Mouse (Mus musculus): ENCODE measurements at regions not wholly inside any gene's neighbourhood (a gene's known extent, or its start where the extent isn't known, plus 50 kb on each side); places are given as distances from the start of the nearest gene placed in this dataset.

GRCm38 (mm10) chr3:38684247-38684991 lies 199.8 kb upstream of the Ankrd50 start:
- Histone ChIP-seq H3K9ac (replicated peaks) (no peak overlapping the region), H3K4me2 (ENCODE audit: low read depth) (no peak overlapping the region), H3K36me3 (replicated peaks; ENCODE audit: control insufficient read depth, insufficient read depth, low read depth) (no peaks in the 10 kb centered on the region), H3K4me1 (replicated peaks; ENCODE audit: control insufficient read depth in 2 of 2, insufficient read depth in 2 of 2, low read length in 1 of 2) (no peaks in the 10 kb centered on the region), H3K4me3 (ENCODE audit: insufficient read depth in 1 of 2, low read depth in 2 of 2, low read length in 2 of 2) (no peak overlapping the region), H3K9me3 (ENCODE audit: control insufficient read depth, low read length) (no peaks in the 10 kb centered on the region), H3K27ac (no peak overlapping the region), H3K27me3 (ENCODE audit: control insufficient read depth, insufficient read depth, low read length) (no peaks in the 10 kb centered on the region)
- no peak for TF ChIP-seq EP300 (IDR thresholded peaks at IDR 0.05; ENCODE audit: low read depth)
- no peak for TF ChIP-seq CTCF (IDR thresholded peaks at IDR 0.05; ENCODE audit: low read depth)
- ATAC-seq (ENCODE audit: insufficient read depth) (no peak), DNase-seq (ENCODE audit: low read depth in 3 of 3, low spot score in 3 of 3) (no peak)
- WGBS (ENCODE audit: insufficient replicate concordance), result 48% methylated on average over 4 of the region's 4 CpGs

GRCm38 (mm10) chr3:38663670-38664494 lies 179.2 kb upstream of the Ankrd50 start:
- Histone ChIP-seq H3K9ac (replicated peaks) (no peak overlapping the region), H3K4me2 (ENCODE audit: low read depth) (no peak overlapping the region), H3K4me1 (replicated peaks; ENCODE audit: control insufficient read depth in 2 of 2, insufficient read depth in 2 of 2, low read length in 1 of 2) (no peaks in the 10 kb centered on the region), H3K4me3 (ENCODE audit: insufficient read depth in 1 of 2, low read depth in 2 of 2, low read length in 2 of 2) (no peak overlapping the region), H3K9me3 (ENCODE audit: control insufficient read depth, low read length) (no peaks in the 10 kb centered on the region), H3K27ac (no peak overlapping the region), H3K27me3 (ENCODE audit: control insufficient read depth, insufficient read depth, low read length) (no peaks in the 10 kb centered on the region), H3K36me3 (replicated peaks; ENCODE audit: control insufficient read depth, insufficient read depth, low read depth) (no peaks in the 10 kb centered on the region)
- no peak for TF ChIP-seq EP300 (IDR thresholded peaks at IDR 0.05; ENCODE audit: low read depth)
- TF ChIP-seq CTCF (IDR thresholded peaks at IDR 0.05; ENCODE audit: low read depth), result no peak
- WGBS (ENCODE audit: insufficient replicate concordance), result 71% methylated on average over 17 of the region's 17 CpGs
- ATAC-seq (ENCODE audit: insufficient read depth) (no peak), DNase-seq (ENCODE audit: low read depth in 3 of 3, low spot score in 3 of 3) (no peak)

GRCm38 (mm10) chr3:38663023-38663422 lies 178.4 kb upstream of the Ankrd50 start:
- TF ChIP-seq CTCF (IDR thresholded peaks at IDR 0.05; ENCODE audit: low read depth), result peak; percentile 72
- TF ChIP-seq EP300 (IDR thresholded peaks at IDR 0.05; ENCODE audit: low read depth), result no peak
- ATAC-seq (ENCODE audit: insufficient read depth) (no peak), DNase-seq (ENCODE audit: low read depth in 3 of 3, low spot score in 3 of 3) (no peak)
- no peak overlapping the region for H3K27ac ChIP-seq
- H3K4me1 ChIP-seq (replicated peaks; ENCODE audit: control insufficient read depth in 2 of 2, insufficient read depth in 2 of 2, low read length in 1 of 2), result no peaks in the 10 kb centered on the region
- no peak overlapping the region for H3K4me3 ChIP-seq (ENCODE audit: insufficient read depth in 1 of 2, low read depth in 2 of 2, low read length in 2 of 2)
- H3K4me2 ChIP-seq (ENCODE audit: low read depth), result no peak overlapping the region
- no peaks in the 10 kb centered on the region for H3K36me3 ChIP-seq (replicated peaks; ENCODE audit: control insufficient read depth, insufficient read depth, low read depth)
- H3K9me3 ChIP-seq (ENCODE audit: control insufficient read depth, low read length), result no peaks in the 10 kb centered on the region
- WGBS (ENCODE audit: insufficient replicate concordance), result 50% methylated on average over 5 of the region's 5 CpGs
- H3K27me3 ChIP-seq (ENCODE audit: control insufficient read depth, insufficient read depth, low read length), result no peaks in the 10 kb centered on the region
- H3K9ac ChIP-seq (replicated peaks), result no peak overlapping the region

- WGBS (ENCODE audit: insufficient replicate concordance), result 50% methylated on average over 1 of the region's 1 CpGs
- Histone ChIP-seq H3K9ac (replicated peaks) (no peak overlapping the region), H3K4me3 (ENCODE audit: insufficient read depth in 1 of 2, low read depth in 2 of 2, low read length in 2 of 2) (no peak overlapping the region), H3K27me3 (ENCODE audit: control insufficient read depth, insufficient read depth, low read length) (no peaks in the 10 kb centered on the region), H3K36me3 (replicated peaks; ENCODE audit: control insufficient read depth, insufficient read depth, low read depth) (no peaks in the 10 kb centered on the region), H3K4me2 (ENCODE audit: low read depth) (no peak overlapping the region), H3K9me3 (ENCODE audit: control insufficient read depth, low read length) (no peaks in the 10 kb centered on the region), H3K4me1 (replicated peaks; ENCODE audit: control insufficient read depth in 2 of 2, insufficient read depth in 2 of 2, low read length in 1 of 2) (no peaks in the 10 kb centered on the region), H3K27ac (no peak overlapping the region)
- ATAC-seq (ENCODE audit: insufficient read depth) (no peak), DNase-seq (ENCODE audit: low read depth in 3 of 3, low spot score in 3 of 3) (no peak)
- TF ChIP-seq CTCF (IDR thresholded peaks at IDR 0.05; ENCODE audit: low read depth) (no peak), EP300 (IDR thresholded peaks at IDR 0.05; ENCODE audit: low read depth) (no peak)
Measured at GRCm38 (mm10) chr3:38656790-38657189, 172.1 kb upstream of the Ankrd50 start.

- no peaks in the 10 kb centered on the region for H3K9me3 ChIP-seq (ENCODE audit: control insufficient read depth, low read length)
- no peaks in the 10 kb centered on the region for H3K4me1 ChIP-seq (replicated peaks; ENCODE audit: control insufficient read depth in 2 of 2, insufficient read depth in 2 of 2, low read length in 1 of 2)
- no peak for TF ChIP-seq EP300 (IDR thresholded peaks at IDR 0.05; ENCODE audit: low read depth)
- TF ChIP-seq CTCF (IDR thresholded peaks at IDR 0.05; ENCODE audit: low read depth), result no peak
- no peak overlapping the region for H3K27ac ChIP-seq
- H3K4me3 ChIP-seq (ENCODE audit: insufficient read depth in 1 of 2, low read depth in 2 of 2, low read length in 2 of 2), result no peak overlapping the region
- no peak overlapping the region for H3K4me2 ChIP-seq (ENCODE audit: low read depth)
- no peak overlapping the region for H3K9ac ChIP-seq (replicated peaks)
- WGBS (ENCODE audit: insufficient replicate concordance), result 39% methylated on average over 4 of the region's 4 CpGs
- DNase-seq (ENCODE audit: low read depth in 3 of 3, low spot score in 3 of 3) (no peak), ATAC-seq (ENCODE audit: insufficient read depth) (no peak)
- H3K27me3 ChIP-seq (ENCODE audit: control insufficient read depth, insufficient read depth, low read length), result no peaks in the 10 kb centered on the region
- no peaks in the 10 kb centered on the region for H3K36me3 ChIP-seq (replicated peaks; ENCODE audit: control insufficient read depth, insufficient read depth, low read depth)
Measured at GRCm38 (mm10) chr3:38653928-38654327, 169.3 kb upstream of the Ankrd50 start.

Measured in liver, embryonic 14.5 days (tissue).